Mouse (Mus musculus) cerebellum, adult 9-10 months (tissue): ENCODE results near the gene Il3.
"Not testable (repeated sequence)": the region's sequence is repeated elsewhere in the genome, so short reads cannot be mapped to it uniquely, and the experiment has no call there.

Experiments used
- DNase-seq: peaks from one replicate; pipeline ENCODE4 v3.0.0; 2022

The Il3 gene

DNA sequence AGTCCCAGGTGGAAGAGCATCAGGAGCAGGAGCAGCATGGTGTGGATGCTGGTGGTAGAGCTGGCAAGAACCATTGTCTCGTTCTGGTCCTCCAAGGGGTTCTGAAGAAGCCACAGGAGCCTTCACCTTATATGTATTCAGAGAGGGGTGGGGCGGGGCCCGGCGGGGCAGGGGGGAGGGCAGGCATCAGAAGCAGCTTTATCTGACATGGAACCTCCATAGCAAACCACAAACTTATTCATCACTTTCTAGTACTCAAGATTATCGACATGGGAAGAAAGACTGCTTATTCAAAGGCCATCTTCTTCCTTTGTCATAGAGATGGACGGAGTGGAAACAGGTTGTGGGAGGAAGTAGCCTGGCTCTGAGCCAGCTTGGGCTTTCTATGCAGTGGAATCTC, at the start of gene Il3:
Gene Il3 (minus strand): TSS at position 101 of the 400 bp plus-strand sequence.
- no peak for DNase-seq

DNA sequence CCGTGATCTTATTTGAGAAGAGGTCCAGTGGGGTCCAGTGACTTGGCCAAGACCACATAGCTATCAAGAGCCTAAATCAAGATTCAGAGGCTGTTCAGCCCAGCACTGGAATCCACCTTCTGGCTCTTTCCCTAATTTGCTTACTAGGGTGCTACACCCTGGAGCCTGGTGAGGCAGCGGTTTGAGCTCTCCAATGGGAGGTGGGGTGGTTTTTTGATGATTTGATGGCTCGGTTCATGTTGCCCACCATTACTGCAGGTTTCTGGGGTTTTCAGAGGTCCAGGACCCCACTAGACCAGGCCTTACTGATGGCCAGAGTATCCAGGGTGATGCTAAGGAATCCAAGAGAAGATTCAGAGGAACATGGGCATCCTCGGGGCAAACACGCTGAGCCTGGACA, 48.3 kb upstream of the Il3 start:
- DNase-seq: peak; percentile 12

DNA sequence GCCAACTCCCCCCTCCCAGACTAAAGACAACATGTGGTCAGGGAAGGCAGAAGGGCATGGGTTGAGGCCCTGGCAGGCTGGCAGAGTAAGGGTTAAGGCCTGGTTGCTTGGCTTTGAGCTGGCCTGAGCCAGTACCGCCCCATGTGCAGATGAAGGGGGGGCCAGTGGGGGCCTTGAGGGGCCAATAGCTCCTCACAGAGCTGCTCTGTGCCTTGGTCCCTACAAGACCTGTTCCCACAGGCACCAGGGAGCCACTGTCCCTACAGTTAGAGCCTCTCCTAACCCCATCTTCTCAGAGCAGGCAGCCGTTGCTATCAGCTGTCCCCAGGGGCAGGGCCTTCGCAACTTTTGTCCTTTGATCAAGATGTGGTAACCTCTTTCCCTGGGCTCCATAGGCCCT, 47.7 kb upstream of the Il3 start:
- peak; percentile 45 for DNase-seq

DNA sequence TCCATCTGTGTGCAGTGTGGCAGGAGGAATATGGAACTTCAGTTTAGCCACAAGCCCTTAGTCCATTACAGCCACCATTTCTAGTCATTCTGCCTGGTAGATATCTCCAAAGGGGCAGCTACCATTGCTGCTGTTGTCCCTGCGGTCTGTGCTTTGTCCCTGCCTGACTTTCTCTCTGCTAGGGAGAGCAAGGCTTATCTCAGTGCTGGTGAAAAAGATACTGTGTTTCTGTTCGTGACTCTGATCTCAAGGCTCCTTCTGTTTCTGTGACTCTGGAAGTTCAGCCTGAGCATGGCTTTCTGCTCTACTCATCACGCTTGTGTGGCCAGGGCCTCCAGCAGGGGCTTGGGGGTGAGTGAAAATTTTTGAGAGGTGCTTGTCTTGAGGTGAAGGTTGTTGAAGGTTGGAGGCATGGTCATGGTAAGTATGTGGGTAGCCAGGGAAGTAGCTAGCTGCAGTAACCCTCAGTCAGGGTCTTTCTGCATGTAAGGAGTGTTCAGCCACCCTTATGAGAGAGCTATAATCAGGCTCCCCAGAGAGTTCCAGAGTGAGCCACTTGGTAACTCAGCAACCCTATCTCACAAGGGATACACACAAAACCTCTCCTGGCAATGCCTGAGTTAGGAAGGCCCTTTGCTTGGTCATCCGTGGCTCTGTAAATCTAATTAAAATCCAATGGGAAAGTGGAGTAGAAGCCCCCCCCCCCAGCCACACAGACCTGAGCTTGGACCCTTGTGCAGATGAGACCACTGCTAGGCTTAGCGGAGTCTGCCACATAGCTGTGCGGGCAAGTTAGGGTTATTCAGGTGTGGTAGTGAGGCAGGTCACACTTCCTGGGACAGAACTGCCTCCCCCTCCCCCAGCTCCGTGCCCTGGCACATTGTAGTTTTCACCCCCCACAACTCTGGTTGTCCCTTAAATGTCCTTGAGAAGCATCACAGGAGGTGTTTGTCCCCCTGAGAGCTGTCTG, 46.6 kb upstream of the Il3 start:
- peak; percentile 10 for DNase-seq

DNA sequence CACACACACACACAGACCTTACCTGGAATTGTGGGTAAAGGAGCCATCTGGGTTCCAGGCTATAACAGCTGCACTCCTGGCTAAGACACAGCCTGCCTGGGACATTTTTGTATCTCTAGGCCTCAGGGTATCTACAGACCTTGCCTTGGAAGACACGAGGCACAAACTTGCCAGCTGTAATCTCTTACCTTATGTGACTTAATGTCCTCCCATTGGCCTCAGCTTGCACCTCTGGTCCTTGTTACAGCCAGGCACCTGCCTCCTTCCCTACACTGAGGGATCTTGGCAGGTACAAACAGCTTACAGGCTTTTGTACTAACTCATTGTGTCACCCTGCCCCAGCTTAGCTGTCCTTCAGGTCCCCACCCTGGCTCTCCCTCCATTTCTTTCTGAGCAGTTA, 45.5 kb upstream of the Il3 start:
- peak; percentile 34 for DNase-seq

DNA sequence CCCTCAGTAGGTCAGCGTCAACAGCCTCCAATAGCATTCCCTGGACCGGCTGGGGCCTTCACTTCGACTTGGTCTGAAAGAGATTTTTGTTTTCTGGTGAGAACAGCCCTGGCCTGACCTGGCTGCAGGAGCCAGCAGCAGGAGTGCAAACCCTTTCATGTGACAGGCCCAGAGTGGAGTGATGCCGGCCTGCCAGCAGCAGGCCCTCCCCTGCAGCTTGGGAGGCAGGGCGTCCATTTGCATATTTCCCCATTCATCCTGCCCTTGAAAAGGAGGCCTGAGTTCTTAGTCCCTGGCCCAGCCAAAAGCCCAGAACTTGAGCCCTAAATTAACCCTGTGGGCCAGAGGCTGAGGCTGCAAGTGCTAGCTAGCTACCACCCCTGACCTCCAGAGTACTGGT, 44.9 kb upstream of the Il3 start:
- peak; percentile 51 for DNase-seq

DNA sequence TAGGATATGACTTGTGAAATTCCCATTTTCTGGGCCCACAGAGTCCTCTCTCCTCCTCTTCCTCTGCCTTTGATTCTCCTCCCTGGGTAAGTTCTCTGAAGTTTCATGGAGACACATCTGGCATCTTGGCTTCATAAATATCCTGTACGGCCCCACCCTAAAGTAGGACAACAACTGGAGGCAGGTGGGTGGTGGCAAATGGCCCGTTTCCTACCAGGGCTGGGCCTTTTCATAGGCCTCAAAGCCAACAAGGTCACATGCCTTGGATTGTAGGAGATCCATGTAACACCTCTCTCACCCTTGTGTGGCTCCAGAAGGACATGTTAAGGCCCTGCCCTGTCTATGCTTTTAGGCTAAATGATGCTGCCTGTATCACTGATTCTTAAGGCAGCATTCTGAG, 43.5 kb upstream of the Il3 start:
- DNase-seq: peak; percentile 11

DNA sequence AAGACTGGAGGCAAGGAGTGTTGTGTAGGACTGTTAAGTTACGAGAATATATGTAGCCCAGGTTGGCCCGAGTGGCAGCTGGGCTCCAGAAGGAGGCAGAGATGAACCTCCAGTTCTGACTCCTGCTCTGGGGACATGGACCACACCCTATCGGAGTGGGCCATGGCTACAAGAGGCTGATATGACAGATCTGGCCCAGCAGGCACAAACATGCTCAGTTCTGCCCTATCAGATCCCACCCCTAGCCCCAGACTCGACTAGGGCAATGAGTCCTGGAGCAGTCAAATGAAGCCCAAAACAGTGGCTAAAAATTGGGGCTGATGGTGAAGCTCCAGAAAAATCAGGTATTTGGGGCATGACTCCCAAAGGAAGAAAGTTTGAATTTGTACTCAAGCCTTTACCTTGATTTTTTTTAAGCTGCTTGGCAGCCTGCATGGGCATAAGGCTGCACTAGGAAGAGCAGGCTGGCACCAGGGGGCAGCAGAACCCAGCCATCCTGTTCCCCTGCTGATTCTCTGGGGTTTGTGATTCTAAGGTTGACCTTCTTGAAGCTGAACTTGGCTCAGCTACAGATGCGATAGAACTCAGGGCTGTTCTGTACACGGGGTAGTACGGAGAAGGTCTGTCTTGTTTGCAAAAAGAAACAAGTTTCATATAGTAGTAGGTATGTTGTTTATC, 40.2 kb upstream of the Il3 start:
- DNase-seq: peak; percentile 81

DNA sequence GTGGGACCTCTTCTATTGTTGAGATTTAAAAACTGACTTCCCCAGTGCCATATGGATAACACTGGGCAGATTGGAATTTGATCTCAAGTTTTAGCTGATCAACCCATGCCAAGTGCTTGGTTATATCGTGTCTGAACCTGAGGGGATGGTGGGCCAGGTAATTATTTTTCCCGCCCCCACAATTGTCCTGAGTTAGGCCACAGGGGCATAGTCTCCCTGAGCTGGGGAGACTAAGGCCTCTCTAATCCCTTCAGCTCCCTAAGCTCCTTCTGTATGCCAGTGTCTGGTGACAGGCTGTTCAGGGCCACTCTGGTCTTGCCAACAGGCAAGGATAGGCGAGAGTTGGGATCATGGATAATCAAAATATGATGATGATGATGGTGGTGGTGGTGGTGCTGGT, 38.3 kb upstream of the Il3 start:
- peak; percentile 33 for DNase-seq

DNA sequence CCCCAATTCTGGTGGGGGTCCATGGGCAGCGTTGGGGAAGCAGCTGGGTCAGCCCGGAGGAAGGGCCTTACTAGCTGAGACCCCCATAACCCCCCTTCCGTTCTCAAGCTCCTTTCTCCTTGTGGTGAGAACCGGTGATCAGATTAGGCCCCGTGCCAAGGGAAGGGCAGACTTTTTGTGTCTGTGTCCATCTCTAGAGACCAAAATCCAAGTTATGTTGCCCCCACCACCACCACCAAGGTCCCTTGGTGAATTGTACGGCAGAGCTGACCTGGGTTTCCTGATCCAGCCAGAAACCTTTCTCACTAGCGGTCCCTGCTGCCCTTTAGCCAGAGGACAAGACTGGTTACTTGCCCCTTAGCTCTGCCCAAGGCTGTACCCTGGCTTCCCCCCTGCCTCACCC, 37.4 kb upstream of the Il3 start:
- DNase-seq: no peak

DNA sequence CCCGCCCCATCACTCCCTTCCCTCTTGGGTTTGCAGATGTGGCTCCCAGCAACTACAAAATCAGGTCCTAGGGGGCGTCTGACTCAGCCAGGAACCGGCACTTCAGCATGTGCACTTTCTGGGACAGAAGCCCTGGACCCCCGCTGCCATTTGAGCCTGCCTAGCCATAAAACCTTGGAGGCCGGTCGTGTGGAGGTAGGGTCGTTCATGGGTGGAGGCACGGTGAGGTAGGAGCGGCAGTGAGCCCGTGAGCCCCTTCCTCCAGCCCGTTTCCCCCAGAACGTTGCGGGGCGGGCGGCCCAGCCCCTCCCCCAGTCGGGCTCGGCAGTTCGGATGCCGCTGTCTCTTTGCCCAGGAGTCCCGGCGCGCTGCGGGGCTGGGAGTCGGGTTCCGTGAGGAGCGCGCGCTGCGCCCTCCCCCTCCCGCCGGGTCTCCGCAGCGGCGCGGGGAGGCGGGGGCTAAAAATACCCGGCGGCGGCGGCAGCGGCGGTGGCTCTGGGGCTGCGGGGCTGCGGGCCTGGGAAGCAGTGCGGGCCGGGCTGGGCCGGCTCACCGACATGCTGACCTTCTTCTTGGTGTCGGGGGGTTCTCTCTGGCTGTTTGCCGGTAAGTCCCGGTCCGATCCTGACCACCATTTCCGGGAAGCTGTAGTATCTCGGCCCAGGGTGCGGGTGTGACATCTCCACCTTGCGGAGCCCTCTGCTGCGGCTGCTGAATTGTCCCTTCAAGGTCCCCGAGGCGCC, 36.8 kb upstream of the Il3 start, which contains the start of gene Acsl6:
Gene Acsl6 (plus strand): TSS at position 71 of the 743 bp plus-strand sequence.
- DNase-seq: peak; percentile 74

DNA sequence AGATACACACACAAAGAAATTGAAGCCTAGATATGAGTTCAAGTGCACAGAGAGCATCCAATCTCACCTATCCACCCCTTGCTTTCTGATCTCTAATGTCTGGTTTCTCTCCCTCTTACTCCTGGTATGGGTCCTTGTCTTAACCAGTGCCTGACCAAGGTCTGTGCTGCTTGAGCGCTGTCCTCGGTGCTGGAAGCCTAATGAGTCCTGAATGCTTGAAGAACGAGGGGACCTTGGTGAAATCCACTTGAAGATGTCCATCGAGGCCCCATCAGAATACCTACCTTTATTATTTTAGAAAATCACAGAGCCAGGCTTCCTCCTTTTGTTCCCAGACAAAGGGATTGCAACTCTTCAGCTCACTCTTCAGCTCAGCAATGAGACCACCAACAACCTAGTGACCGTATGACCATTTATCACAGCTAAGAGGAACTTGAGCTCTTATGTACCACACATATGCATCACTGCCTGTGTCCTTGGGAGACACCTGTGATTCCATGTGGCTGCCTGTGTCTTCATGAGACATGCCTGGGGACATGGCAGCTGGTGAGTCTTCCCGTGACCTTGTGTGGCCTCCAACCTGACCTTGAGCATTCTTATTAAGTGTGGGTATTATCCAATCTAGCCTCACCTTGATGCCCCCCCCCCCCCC, 36.1 kb upstream of the Il3 start:
- DNase-seq: peak; percentile 42

DNA sequence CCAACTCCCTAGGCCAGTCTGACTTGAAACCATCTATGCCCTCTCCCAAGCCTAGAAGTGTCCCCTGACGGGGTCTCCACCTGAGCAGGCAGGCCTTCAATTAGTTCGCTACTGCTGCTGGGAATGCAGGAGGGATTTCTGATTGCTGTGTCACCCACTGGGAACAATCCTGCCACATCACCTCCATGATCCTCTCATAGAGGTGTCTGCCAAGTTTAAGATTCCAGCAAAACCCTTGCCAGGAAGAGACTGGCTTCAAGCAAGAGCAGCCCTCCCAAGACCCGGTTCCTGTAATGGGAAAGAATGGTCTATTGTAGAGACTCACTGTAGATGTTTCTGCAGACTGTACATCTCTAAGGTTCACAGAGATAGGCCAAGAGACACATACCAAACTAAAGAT, 35.5 kb upstream of the Il3 start:
- DNase-seq: peak; percentile 61

DNA sequence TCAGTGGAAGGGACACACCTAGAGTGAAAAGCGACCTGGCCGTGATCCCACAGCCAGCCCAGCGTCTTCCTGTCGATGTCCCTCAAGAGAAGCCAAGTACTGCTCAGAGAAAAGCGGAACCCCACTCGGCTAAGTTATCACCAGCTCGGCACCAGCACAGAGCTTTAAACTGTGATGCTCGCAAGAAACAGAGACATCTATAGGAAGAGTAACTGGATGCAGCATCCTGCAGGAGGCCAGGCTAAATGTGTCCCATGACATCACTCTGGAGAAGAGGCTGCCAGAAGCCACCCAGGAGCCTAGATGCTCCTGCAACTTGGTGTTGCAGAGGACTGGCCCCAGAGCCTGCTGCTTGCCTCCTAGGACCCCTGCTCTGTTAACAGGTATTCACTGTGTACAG, 34.9 kb upstream of the Il3 start:
- DNase-seq: peak; percentile 75

DNA sequence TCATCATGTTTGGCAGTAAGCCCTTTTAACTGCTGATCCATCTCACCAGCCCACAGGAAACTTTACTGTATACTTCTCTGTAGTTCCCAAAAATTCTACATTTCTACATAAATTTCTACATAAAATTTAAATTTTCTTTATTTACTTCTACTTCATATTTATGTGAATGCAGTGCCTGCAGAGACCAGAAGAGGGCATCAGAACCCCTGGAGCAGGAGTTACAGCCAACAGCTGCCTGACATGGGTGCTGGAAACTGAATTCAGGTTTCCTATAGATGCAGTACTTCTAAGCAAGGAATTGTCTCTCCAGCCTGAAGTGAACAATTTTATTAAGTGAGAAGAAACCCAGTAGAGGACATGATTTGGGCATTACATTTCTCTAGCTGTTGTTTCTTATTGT, 31.7 kb upstream of the Il3 start:
- DNase-seq: peak; percentile 20

DNA sequence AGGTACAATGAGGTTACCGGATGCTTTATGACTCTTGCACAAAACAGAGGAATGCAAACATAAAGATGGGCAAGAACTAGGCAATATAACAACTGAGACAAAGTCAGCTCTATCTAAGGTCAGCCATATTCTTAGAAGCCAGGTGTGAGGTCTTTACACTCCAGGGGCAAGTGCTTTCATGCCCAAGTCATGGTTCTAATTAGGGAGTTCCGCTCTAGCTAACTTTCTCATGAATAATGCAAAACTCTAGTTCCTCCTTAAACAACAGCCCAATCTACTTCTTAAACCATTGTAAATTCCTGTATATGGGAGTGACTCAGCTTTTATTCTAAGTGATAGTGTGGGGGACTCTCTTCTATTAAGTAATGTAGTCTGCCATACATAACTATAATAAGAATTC, 30.4 kb upstream of the Il3 start:
- not testable (repeated sequence) for DNase-seq

DNA sequence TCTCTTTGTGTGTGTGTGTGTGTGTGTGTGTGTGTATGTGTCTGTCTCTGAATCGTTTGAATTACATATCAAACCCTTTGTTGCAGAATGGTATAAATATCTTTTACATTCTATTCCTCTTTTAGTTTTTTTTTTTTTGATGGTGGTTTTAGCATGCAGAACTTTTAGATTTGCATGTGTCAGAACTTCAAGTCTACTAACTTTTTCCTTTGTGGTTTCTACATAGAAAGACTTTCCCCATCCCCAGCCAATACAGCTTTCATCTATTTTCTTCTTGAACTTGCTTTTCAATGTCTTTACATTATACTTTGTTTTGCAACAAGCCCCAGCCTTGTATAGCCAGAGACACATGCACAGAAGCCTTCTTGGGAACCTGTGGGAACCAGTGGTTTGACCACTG, 29.7 kb upstream of the Il3 start:
- DNase-seq: no peak

DNA sequence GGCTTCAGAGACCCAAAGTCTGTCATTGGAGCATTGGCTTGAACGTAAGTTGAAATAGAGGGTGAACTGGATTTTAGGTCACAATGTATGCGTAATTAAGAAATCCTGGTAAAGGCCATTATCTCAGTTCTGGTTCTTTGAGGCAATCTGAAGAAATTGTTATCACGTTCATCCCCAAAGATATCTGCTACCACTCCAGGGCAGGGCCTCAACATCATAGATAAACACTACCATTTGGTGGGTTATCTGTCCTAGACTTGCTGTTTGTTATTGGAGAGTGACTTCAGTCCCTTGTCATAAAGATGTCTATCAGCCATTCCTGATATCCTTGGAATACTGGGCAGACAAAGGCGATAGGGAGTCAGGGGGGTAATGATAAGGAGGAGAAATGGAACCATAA, 28.9 kb upstream of the Il3 start:
- DNase-seq: no peak

DNA sequence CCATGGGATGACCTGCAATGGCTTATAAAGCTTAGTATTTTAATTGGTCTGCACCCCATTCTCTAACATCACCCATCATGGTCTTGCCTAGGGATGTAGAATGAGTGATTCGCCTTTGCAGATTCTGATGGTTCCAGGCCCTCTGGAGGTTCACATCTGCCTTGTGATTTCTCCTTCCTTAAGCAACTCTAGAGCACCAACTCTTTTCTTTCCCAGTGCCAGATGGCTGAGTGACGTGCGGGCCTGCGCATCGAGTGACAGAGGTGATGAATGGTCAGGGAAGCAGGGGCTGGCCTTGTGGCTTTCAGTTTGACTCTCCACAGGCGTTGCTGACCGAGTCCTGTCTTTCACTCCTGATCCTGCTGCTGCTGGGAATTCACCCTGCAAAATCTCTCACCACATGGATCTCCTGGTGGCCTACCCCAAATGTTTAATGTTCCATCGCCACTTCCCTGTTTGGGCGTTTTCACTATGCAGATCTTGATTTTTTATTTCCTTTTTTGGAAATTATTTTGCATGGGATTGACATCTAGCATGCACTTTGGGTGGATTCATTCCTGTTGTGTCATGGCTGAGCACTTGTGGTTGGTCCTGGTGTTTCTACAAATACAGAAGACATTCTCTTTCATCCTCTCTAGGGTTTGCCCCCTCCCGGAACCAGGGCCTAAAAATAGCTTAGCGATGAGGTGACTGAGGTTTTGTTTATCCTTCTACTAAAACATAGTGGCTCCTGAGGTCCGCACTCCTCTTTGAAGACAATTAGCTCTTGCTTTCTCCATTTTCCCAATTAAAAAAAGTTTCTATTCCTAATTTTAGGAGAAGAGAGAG, 27.1 kb upstream of the Il3 start:
- no peak for DNase-seq

DNA sequence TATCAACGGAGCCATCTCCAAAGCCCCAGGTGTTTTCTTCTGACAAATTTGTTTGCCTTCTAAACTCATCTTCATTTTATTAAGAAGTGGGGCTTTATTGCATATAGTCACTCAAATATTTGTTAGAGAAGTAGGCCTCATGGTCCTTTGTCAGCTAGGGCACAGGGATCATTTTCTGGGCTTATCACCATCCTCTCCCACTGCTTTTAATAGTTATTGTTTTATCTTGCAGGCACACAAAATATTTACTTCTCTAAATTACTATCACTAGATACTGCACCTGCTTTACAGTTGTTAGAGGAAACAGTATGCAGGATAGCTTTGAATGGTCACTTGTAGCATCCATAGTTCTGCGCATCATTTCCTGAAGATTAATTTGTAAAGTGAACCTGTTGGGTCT, 25.1 kb upstream of the Il3 start:
- no peak for DNase-seq

DNA sequence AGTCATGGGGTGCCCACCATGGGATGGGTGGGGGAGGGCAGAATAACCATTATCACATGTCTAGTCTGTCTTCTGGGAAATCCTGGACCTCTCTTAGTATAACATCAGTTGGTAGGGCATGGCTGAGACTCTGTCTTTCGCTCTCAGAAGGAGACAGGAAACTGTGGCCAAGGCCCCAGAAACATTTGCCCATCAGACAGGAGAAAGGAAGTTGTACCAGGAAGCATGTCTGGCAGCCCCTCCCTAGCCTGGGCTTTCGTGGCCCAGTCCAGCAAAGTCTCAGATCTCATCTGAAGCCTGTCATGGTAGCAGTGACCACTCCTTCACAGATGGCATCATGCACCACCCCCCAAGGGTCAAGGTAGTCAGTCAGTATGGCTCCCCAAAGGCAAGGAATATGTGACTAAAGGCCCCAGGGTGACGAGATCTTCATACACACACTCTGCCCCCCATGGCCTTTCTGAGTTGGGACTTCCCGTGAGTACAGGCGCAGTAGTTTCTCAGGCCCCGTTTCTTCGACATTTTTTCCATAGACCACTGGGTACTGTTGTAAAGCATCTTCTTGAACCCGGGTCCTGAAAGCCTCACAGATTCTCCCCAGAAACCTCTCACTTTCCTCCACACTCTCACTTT, 20.9 kb upstream of the Il3 start:
- DNase-seq: no peak
